Mouse (Mus musculus): Measurements from ENCODE around the gene Nhlrc3. TPM values are rescaled to one million over a fixed set of nuclear protein-coding genes. Genes with fewer than 3 reads are reported as not detected.
A peak's percentile ranks its signal among the peaks of the same experiment; 100 is the strongest.

The Nhlrc3 gene
- total and polyA plus RNA-seq, 3 experiments: 3.8 to 5.2 (median 5.0) TPM

GRCm38 (mm10) chr3:53472061-53472460 lies 8.9 kb upstream of the Nhlrc3 start:
- Histone ChIP-seq H3K36me3 (ENCODE audit: control insufficient read depth, insufficient read depth, low read length) (peaks cover 13% of the 10 kb centered on the region), H3K79me2 (replicated peaks; ENCODE audit: control insufficient read depth, insufficient read depth, low read length) (peaks cover 2% of the 10 kb centered on the region), H3K27me3 (ENCODE audit: control insufficient read depth, insufficient read depth, low read length) (no peaks in the 10 kb centered on the region), H3K27ac (no peak overlapping the region), H3K4me1 (ENCODE audit: control insufficient read depth, insufficient read depth, low read length) (peaks cover 8% of the 10 kb centered on the region; the same call in 1 of the 2 replicates), H3K4me3 (no peak overlapping the region), H3K9ac (ENCODE audit: low read depth, low read length) (no peak overlapping the region)
- no peak for DNase-seq
- TF ChIP-seq CTCF (IDR thresholded peaks at IDR 0.05): no peak
- no peak for TF ChIP-seq EP300 (IDR thresholded peaks at IDR 0.05; ENCODE audit: insufficient read depth, low read depth, low read length)
- no peak for TF ChIP-seq POLR2A (IDR thresholded peaks at IDR 0.05; ENCODE audit: insufficient read depth, low read depth, low read length)
- intact Hi-C loops (cut with DNase I): no loop called here
- WGBS: 95% methylated on average over 5 of the region's 5 CpGs

DNA sequence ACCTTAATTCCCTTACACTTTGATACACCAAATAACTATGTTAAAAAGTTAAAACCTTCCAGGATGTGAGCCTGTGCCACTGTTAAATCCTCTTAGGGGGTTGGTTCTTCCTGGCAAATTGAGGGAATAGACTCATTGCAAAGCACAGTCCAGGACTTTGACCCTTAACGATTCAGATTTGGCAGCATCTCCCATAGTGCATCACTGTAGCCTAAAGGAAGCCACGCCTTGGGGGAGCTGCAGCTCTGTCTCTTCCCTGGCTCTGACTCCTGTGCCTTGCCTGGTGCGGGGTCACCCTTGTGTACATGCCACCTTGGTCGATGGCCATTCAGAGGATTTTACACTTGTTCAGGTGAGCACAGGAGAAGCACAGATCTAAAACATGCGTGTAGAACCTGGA lies 6.5 kb upstream of the Nhlrc3 start:
- Histone ChIP-seq H3K79me2 (replicated peaks; ENCODE audit: control insufficient read depth, insufficient read depth, low read length) (peaks cover 3% of the 10 kb centered on the region), H3K27ac (no peak overlapping the region), H3K4me3 (no peak overlapping the region), H3K9ac (ENCODE audit: low read depth, low read length) (no peak overlapping the region), H3K36me3 (ENCODE audit: control insufficient read depth, insufficient read depth, low read length) (peaks cover 26% of the 10 kb centered on the region), H3K4me1 (ENCODE audit: control insufficient read depth, insufficient read depth, low read length) (peaks cover 8% of the 10 kb centered on the region; the same call in 1 of the 2 replicates), H3K27me3 (ENCODE audit: control insufficient read depth, insufficient read depth, low read length) (no peaks in the 10 kb centered on the region)
- intact Hi-C loops (cut with DNase I): loop anchor here (10.0 kb wide), 2 partner anchors 1195 to 1915 kb away; no protein-coding TSS in a partner anchor
- no peak for TF ChIP-seq CTCF (IDR thresholded peaks at IDR 0.05)
- no peak for TF ChIP-seq POLR2A (IDR thresholded peaks at IDR 0.05; ENCODE audit: insufficient read depth, low read depth, low read length)
- no peak for TF ChIP-seq EP300 (IDR thresholded peaks at IDR 0.05; ENCODE audit: insufficient read depth, low read depth, low read length)
- WGBS: 78% methylated on average over 5 of the region's 5 CpGs
- DNase-seq: no peak

DNA sequence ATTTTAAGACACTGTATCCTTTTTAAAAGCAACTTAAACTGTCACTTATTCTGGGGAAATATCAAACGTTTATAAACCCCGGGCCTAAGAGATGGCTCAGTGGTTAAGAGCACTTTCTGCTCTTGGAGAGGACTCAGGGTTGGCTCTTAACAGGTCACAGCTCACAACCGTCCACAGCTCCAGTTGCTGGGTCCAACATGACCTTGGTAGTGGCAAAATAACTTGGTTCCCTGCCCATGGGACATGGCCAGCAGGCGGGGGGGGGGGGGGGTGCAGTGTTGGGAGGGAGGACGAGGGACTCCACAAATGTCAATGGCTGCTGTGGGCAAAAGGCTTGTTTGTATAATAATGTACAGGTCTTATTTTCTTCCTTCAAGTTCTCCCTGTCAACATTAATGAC lies 4.2 kb upstream of the Nhlrc3 start:
- no peak overlapping the region for H3K9ac ChIP-seq (ENCODE audit: low read depth, low read length)
- TF ChIP-seq POLR2A (IDR thresholded peaks at IDR 0.05; ENCODE audit: insufficient read depth, low read depth, low read length) (no peak), CTCF (IDR thresholded peaks at IDR 0.05) (no peak), EP300 (IDR thresholded peaks at IDR 0.05; ENCODE audit: insufficient read depth, low read depth, low read length) (no peak)
- no peaks in the 10 kb centered on the region for H3K27me3 ChIP-seq (ENCODE audit: control insufficient read depth, insufficient read depth, low read length)
- DNase-seq: no peak
- peaks cover 11% of the 10 kb centered on the region for H3K79me2 ChIP-seq (replicated peaks; ENCODE audit: control insufficient read depth, insufficient read depth, low read length)
- peaks cover 9% of the 10 kb centered on the region for H3K4me1 ChIP-seq (ENCODE audit: control insufficient read depth, insufficient read depth, low read length)
- H3K27ac ChIP-seq: peak overlapping the region; percentile 65
- 41% methylated on average over 5 of the region's 5 CpGs for WGBS
- peaks cover 24% of the 10 kb centered on the region for H3K36me3 ChIP-seq (ENCODE audit: control insufficient read depth, insufficient read depth, low read length)
- H3K4me3 ChIP-seq: no peak overlapping the region
- intact Hi-C loops (cut with DNase I): loop anchor here (10.0 kb wide), 2 partner anchors 1193 to 1913 kb away; no protein-coding TSS in a partner anchor

DNA sequence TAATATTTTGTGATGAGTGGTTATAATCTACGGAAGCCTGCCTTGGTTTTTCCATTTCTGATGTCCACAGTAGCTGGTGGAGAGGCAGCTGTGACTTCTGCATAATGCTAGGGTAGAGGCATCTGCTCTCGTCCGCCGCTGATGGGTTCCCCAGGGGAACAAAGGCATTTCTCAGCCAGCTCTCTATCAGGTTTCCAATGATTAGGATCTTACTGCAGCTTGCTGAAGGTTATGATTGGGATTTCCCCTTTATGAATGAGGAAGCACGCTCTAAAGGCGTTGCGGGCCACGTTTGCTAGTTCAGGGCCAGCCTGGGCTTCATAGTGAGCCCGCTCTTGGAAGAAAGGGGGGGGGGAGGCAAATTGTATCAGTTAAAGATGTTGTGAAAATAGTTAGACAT lies 3.3 kb upstream of the Nhlrc3 start:
- no peak for TF ChIP-seq EP300 (IDR thresholded peaks at IDR 0.05; ENCODE audit: insufficient read depth, low read depth, low read length)
- no peak for TF ChIP-seq CTCF (IDR thresholded peaks at IDR 0.05)
- H3K4me1 ChIP-seq (ENCODE audit: control insufficient read depth, insufficient read depth, low read length): peaks cover 9% of the 10 kb centered on the region
- H3K27me3 ChIP-seq (ENCODE audit: control insufficient read depth, insufficient read depth, low read length): no peaks in the 10 kb centered on the region
- 47% methylated on average over 9 of the region's 9 CpGs for WGBS
- peaks cover 11% of the 10 kb centered on the region for H3K79me2 ChIP-seq (replicated peaks; ENCODE audit: control insufficient read depth, insufficient read depth, low read length)
- H3K4me3 ChIP-seq: no peak overlapping the region
- no peak overlapping the region; the same call in 1 of the 2 replicates for H3K27ac ChIP-seq
- peaks cover 28% of the 10 kb centered on the region for H3K36me3 ChIP-seq (ENCODE audit: control insufficient read depth, insufficient read depth, low read length)
- no peak for DNase-seq
- no peak overlapping the region for H3K9ac ChIP-seq (ENCODE audit: low read depth, low read length)
- intact Hi-C loops (cut with DNase I): loop anchor here (10.0 kb wide), 2 partner anchors 1192 to 1912 kb away; no protein-coding TSS in a partner anchor

DNA sequence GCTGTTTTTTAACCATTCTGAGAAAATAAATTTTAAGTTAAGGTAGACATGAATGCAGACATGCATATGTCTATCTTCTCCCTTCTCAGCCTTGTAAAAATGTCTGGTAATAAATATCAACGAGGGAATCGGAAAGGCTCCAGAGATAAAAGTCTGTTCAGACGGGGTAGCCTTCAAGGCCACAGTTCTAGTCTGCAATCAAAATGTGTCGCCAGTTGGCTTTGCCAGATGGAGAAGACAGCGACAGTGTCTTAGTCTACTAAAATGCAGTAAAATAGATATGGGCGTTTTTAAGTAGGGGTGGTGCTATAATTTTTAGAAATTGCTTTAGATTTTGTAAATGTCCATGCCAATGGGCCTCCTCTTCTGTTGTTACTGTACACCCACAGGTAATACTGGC lies 2.2 kb upstream of the Nhlrc3 start:
- DNase-seq: no peak
- Histone ChIP-seq H3K4me1 (ENCODE audit: control insufficient read depth, insufficient read depth, low read length) (peaks cover 9% of the 10 kb centered on the region), H3K27me3 (ENCODE audit: control insufficient read depth, insufficient read depth, low read length) (no peaks in the 10 kb centered on the region), H3K4me3 (peak overlapping the region; percentile 92), H3K27ac (no peak overlapping the region), H3K36me3 (ENCODE audit: control insufficient read depth, insufficient read depth, low read length) (peaks cover 32% of the 10 kb centered on the region), H3K9ac (ENCODE audit: low read depth, low read length) (no peak overlapping the region), H3K79me2 (replicated peaks; ENCODE audit: control insufficient read depth, insufficient read depth, low read length) (peaks cover 11% of the 10 kb centered on the region)
- WGBS: 13% methylated on average over 6 of the region's 6 CpGs
- no peak for TF ChIP-seq CTCF (IDR thresholded peaks at IDR 0.05)
- no peak for TF ChIP-seq EP300 (IDR thresholded peaks at IDR 0.05; ENCODE audit: insufficient read depth, low read depth, low read length)
- no peak for TF ChIP-seq POLR2A (IDR thresholded peaks at IDR 0.05; ENCODE audit: insufficient read depth, low read depth, low read length)
- intact Hi-C loops (cut with DNase I): loop anchor here (10.0 kb wide), 2 partner anchors 1191 to 1911 kb away; no protein-coding TSS in a partner anchor

- TF ChIP-seq POLR2A (IDR thresholded peaks at IDR 0.05; ENCODE audit: insufficient read depth, low read depth, low read length): no peak
- no peak for TF ChIP-seq CTCF (IDR thresholded peaks at IDR 0.05)
- TF ChIP-seq EP300 (IDR thresholded peaks at IDR 0.05; ENCODE audit: insufficient read depth, low read depth, low read length): no peak
- Histone ChIP-seq H3K4me1 (ENCODE audit: control insufficient read depth, insufficient read depth, low read length) (peaks cover 9% of the 10 kb centered on the region), H3K27me3 (ENCODE audit: control insufficient read depth, insufficient read depth, low read length) (no peaks in the 10 kb centered on the region), H3K27ac (peak overlapping the region; percentile 84), H3K4me3 (peak overlapping the region; percentile 92), H3K36me3 (ENCODE audit: control insufficient read depth, insufficient read depth, low read length) (peaks cover 32% of the 10 kb centered on the region), H3K79me2 (replicated peaks; ENCODE audit: control insufficient read depth, insufficient read depth, low read length) (peaks cover 9% of the 10 kb centered on the region), H3K9ac (ENCODE audit: low read depth, low read length) (peak overlapping the region; percentile 96)
- intact Hi-C loops (cut with DNase I): loop anchor here (5.0 to 10.0 kb wide), 4 partner anchors 398 to 1909 kb away; partner anchors contain the start of genes Cog6 and Ufm1
- DNase-seq: no peak
- WGBS: under 1% methylated on average over 20 of the region's 20 CpGs
Measured at GRCm38 (mm10) chr3:53464146-53464698, 1.1 kb upstream of the Nhlrc3 start.

All from heart, adult 2 months (tissue).